Comparison of ENCODE assay signal across 8 mouse cellular contexts in genomic region chr5:30343107-30343506, GRCm38 (mm10).
DNase-seq lines count a peak whose midpoint lies in the region; ATAC-seq and TF ChIP-seq lines count a peak whose summit lies in the region.

No protein-coding gene starts in this region.

- H3K27ac ChIP-seq in embryonic facial prominence, embryonic 15.5 days (replicated peaks): no peak overlapping the region
- no peak overlapping the region for H3K27ac ChIP-seq in liver, postnatal 0 days (ENCODE audit: low read depth)

- TF ChIP-seq CTCF in liver, postnatal 0 days (IDR thresholded peaks at IDR 0.05; ENCODE audit: low read depth): peak; percentile 89

- no peak overlapping the region for H3K9ac ChIP-seq in embryonic facial prominence, embryonic 15.5 days
- no peak overlapping the region for H3K9ac ChIP-seq in liver, postnatal 0 days (replicated peaks)

- peak overlapping the region; percentile 17 for H3K4me3 ChIP-seq in embryonic facial prominence, embryonic 15.5 days (replicated peaks)
- H3K4me3 ChIP-seq in liver, postnatal 0 days (ENCODE audit: low read depth, low read length): no peak overlapping the region

- H3K36me3 ChIP-seq in embryonic facial prominence, embryonic 15.5 days: no peaks in the 10 kb centered on the region
- no peaks in the 10 kb centered on the region for H3K36me3 ChIP-seq in liver, postnatal 0 days (replicated peaks; ENCODE audit: insufficient read depth, low read length)

- H3K27me3 ChIP-seq in embryonic facial prominence, embryonic 15.5 days: no peaks in the 10 kb centered on the region
- H3K27me3 ChIP-seq in liver, postnatal 0 days (ENCODE audit: insufficient read depth, low read length): no peaks in the 10 kb centered on the region

- peak overlapping the region; percentile 44 for H3K4me2 ChIP-seq in embryonic facial prominence, embryonic 15.5 days (replicated peaks)
- H3K4me2 ChIP-seq in liver, postnatal 0 days (ENCODE audit: low read depth, low read length): peak overlapping the region; percentile 36

- peak; percentile 35 to 56 for DNase-seq in CD8-positive naive resting alpha-beta T cell, adult 2 months (ENCODE audit: low read depth in 2 of 2, low spot score in 2 of 2)
- peak; percentile 27 to 29 for DNase-seq in adrenal gland, postnatal 4 days (ENCODE audit: low spot score in 2 of 2)
- DNase-seq in heart, postnatal 4 days: peak; percentile 76
- DNase-seq in layer of hippocampus, adult 18-20 months (ENCODE audit: low spot score in 2 of 2): peak; percentile 18 to 66
- DNase-seq in liver, postnatal 0 days: peak; percentile 78
- peak; percentile 81 for DNase-seq in thymus, postnatal 25 days

- peaks cover 13% of the 10 kb centered on the region for H3K4me1 ChIP-seq in embryonic facial prominence, embryonic 15.5 days
- no peaks in the 10 kb centered on the region for H3K4me1 ChIP-seq in liver, postnatal 0 days (ENCODE audit: insufficient read depth)

- no peak for TF ChIP-seq EP300 in liver, postnatal 0 days (IDR thresholded peaks at IDR 0.05; ENCODE audit: low read depth)

- no peak for ATAC-seq in embryonic facial prominence, embryonic 15.5 days (ENCODE audit: insufficient number of reproducible peaks, low FRiP score, low TSS enrichment, low read depth)
- peak; percentile 83 for ATAC-seq in liver, postnatal 0 days
- peak; percentile 28; the same call in 1 of the 2 replicates for ATAC-seq in neutrophil, adult 5-6 weeks (ENCODE audit: extremely low read depth, insufficient number of reproducible peaks, low FRiP score, poor library complexity, severe bottlenecking)

- no peaks in the 10 kb centered on the region for H3K9me3 ChIP-seq in embryonic facial prominence, embryonic 15.5 days (replicated peaks)
- H3K9me3 ChIP-seq in liver, postnatal 0 days (ENCODE audit: low read length): no peaks in the 10 kb centered on the region

- 2% methylated on average over 9 of the region's 9 CpGs for WGBS in embryonic facial prominence, embryonic 15.5 days
- 10% methylated on average over 9 of the region's 9 CpGs for WGBS in liver, postnatal 0 days (ENCODE audit: insufficient replicate concordance)

Comparison
In these comparisons a context has a peak if more than half of its experiments do, and no peak if none do; other contexts are left out.
1. DNase-seq: peak in every context shown above with its lines; median percentile 81 in thymus, postnatal 25 days; 78 in liver, postnatal 0 days; 76 in heart, postnatal 4 days; 46 in CD8-positive naive resting alpha-beta T cell, adult 2 months; 42 in layer of hippocampus, adult 18-20 months; 28 in adrenal gland, postnatal 4 days.